Mouse (Mus musculus) Muller cell, postnatal 12 days (primary cell): ENCODE data around the gene 5430419D17Rik.

Source experiments
- DNase-seq: peaks from one replicate; pipeline ENCODE4 v3.0.0-alpha.2; 2015; ENCODE audit errors: inconsistent ontology term

5430419D17Rik gene

GRCm38 (mm10) chr7:131314493-131314892 is 140.3 kb downstream of the 5430419D17Rik start:
- no peak for DNase-seq

- no peak for DNase-seq
Observed at GRCm38 (mm10) chr7:131317587-131317986, 143.4 kb downstream of the 5430419D17Rik start.

GRCm38 (mm10) chr7:131318340-131318739 is 144.1 kb downstream of the 5430419D17Rik start:
- DNase-seq = no peak

- no peak for DNase-seq
Observed at GRCm38 (mm10) chr7:131322192-131322591, 148.0 kb downstream of the 5430419D17Rik start, which contains the start of gene Cuzd1. Gene Cuzd1 (minus strand): TSS chr7:131322292.

- DNase-seq = no peak
Observed at GRCm38 (mm10) chr7:131327054-131327453, 152.9 kb downstream of the 5430419D17Rik start.

- DNase-seq = no peak
Observed at GRCm38 (mm10) chr7:131329416-131329815, 155.2 kb downstream of the 5430419D17Rik start, which contains the start of gene Fam24b. Gene Fam24b (minus strand): TSS chr7:131329516.

GRCm38 (mm10) chr7:131331688-131332087 is 157.5 kb downstream of the 5430419D17Rik start:
- DNase-seq = no peak

GRCm38 (mm10) chr7:131333564-131333963 is 159.4 kb downstream of the 5430419D17Rik start, which contains the start of gene Fam24a:
Gene Fam24a (plus strand): TSS chr7:131333864.
- DNase-seq = no peak

- no peak for DNase-seq
Observed at GRCm38 (mm10) chr7:131337502-131338068, 163.4 kb downstream of the 5430419D17Rik start.

- peak; percentile 24 for DNase-seq
Observed at GRCm38 (mm10) chr7:131345856-131346541, 171.8 kb downstream of the 5430419D17Rik start.
